Mouse (Mus musculus) heart, postnatal 0 days (tissue): ENCODE measurements at regions not wholly inside any gene's neighbourhood (a gene's known extent, or its start where the extent isn't known, plus 50 kb on each side); places are given as distances from the start of the nearest gene placed in this dataset.

Experiments
- ATAC-seq: fragments of 200-750 bp; cut with Nextera tagmentation; 2 replicates; pipeline ENCODE4 v1.8.0; 2017; ENCODE audit warnings: low read depth, moderate number of reproducible peaks, moderate library complexity; ENCODE audit not compliant: insufficient read depth
- DNase-seq: peaks from one replicate; pipeline ENCODE4 v3.0.0-alpha.2; 2016; ENCODE audit warnings: low spot score
- H3K27ac ChIP-seq: fragments of 300-500 bp; sonication (generic); 2 replicates; pipeline ENCODE4 v1.5.1; 2014; ENCODE audit warnings: low read depth, mild to moderate bottlenecking
- H3K27me3 ChIP-seq: fragments of 300-500 bp; sonication (generic); 2 replicates; pipeline ENCODE4 v1.6.1; 2014; ENCODE audit warnings: low read length, mixed read lengths; ENCODE audit not compliant: control insufficient read depth, insufficient read depth
- H3K36me3 ChIP-seq: fragments of 300-500 bp; sonication (generic); replicated peaks from 2 replicates; pipeline ENCODE4 v1.6.1; 2014; ENCODE audit warnings: low read length, mixed read lengths; ENCODE audit not compliant: control insufficient read depth, insufficient read depth
- H3K4me1 ChIP-seq: fragments of 300-500 bp; sonication (generic); 2 replicates; pipeline ENCODE4 v1.6.1; 2014; ENCODE audit warnings: antibody characterized with exemption; ENCODE audit not compliant: control insufficient read depth, insufficient read depth
- H3K4me2 ChIP-seq: fragments of 300-500 bp; sonication (generic); 2 replicates; pipeline ENCODE4 v1.6.1; 2014; ENCODE audit warnings: low read depth, mild to moderate bottlenecking, low read length, moderate library complexity
- H3K4me3 ChIP-seq: fragments of 300-500 bp; sonication (generic); 2 replicates; pipeline ENCODE4 v1.5.1; 2014; ENCODE audit warnings: low read depth, low read length
- H3K9ac ChIP-seq: fragments of 300-500 bp; sonication (generic); replicated peaks from 2 replicates; pipeline ENCODE4 v1.6.1; 2014; ENCODE audit warnings: low read depth, low read length, mixed read lengths
- H3K9me3 ChIP-seq: fragments of 300-500 bp; sonication (generic); replicated peaks from 2 replicates; pipeline ENCODE4 v1.6.1; 2016; ENCODE audit warnings: low read length; ENCODE audit not compliant: control insufficient read depth
- CTCF ChIP-seq: IDR thresholded peaks from 2 replicates; pipeline ENCODE4 v1.5.1; 2016; ENCODE audit warnings: antibody characterized with exemption, control low read depth, low read depth
- EP300 ChIP-seq: IDR thresholded peaks from 2 replicates; pipeline ENCODE4 v1.6.1; 2016; ENCODE audit warnings: antibody characterized with exemption, low read depth
- WGBS: fragments of 180-500 bp; shearing (Covaris S2); extraction: QIAGEN DNeasy Blood & Tissue Kit; methylation state at CpG from one replicate; pipeline ENCODE4 v1.1.7; 2014; 5-methylcytosine and 5-hydroxymethylcytosine counted together

GRCm38 (mm10) chr9:120699781-120700180, 128.5 kb downstream of the Rpl14 start:
- TF ChIP-seq EP300, result no peak
- TF ChIP-seq CTCF, result no peak
- DNase-seq (no peak), ATAC-seq (no peak)
- Histone ChIP-seq H3K27me3 (no peaks in the 10 kb centered on the region), H3K27ac (no peak overlapping the region), H3K9me3 (no peaks in the 10 kb centered on the region), H3K36me3 (no peaks in the 10 kb centered on the region), H3K9ac (no peak overlapping the region), H3K4me3 (no peak overlapping the region), H3K4me2 (no peak overlapping the region), H3K4me1 (no peaks in the 10 kb centered on the region)
- whole genome bisulfite sequencing, result 61% methylated on average over 5 of the region's 5 CpGs

DNA sequence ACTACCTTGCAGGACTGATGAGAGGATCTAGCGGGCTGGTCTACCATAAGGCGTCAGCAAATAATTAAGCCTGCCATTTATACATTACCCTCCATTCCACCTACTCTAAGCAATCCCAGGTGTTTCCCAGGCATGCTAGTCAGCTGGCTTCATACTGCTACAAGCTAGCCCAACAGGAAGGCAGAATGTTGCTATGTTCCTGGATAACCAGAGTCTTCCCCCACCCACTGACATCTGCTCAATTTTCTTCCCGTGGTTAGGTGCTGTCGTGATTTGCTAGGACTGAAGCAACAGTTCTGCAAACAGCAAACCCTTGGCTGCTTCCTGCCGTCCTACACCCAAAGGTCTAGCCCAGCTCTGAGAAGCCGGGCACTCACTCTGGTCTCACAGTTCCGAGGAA, 131.6 kb downstream of the Rpl14 start:
- Histone ChIP-seq H3K27me3 (no peaks in the 10 kb centered on the region), H3K9me3 (no peaks in the 10 kb centered on the region), H3K27ac (0 out of 2 replicates have a peak overlapping the region, but pooled peaks have one; percentile 8), H3K4me1 (no peaks in the 10 kb centered on the region), H3K4me3 (no peak overlapping the region), H3K4me2 (no peak overlapping the region), H3K36me3 (no peaks in the 10 kb centered on the region), H3K9ac (no peak overlapping the region)
- 59% methylated on average over 7 of the region's 7 CpGs for WGBS
- DNase-seq (no peak), ATAC-seq (no peak)
- TF ChIP-seq CTCF (no peak), EP300 (no peak)

- no peaks in the 10 kb centered on the region for H3K27me3 ChIP-seq
- H3K4me2 ChIP-seq, result no peak overlapping the region
- H3K4me3 ChIP-seq, result no peak overlapping the region
- H3K4me1 ChIP-seq, result peaks cover 4% of the 10 kb centered on the region; the same call in 1 of the 2 replicates
- H3K9me3 ChIP-seq, result no peaks in the 10 kb centered on the region
- DNase-seq (no peak), ATAC-seq (no peak)
- TF ChIP-seq CTCF (no peak), EP300 (no peak)
- WGBS, result 57% methylated on average over 10 of the region's 10 CpGs
- H3K36me3 ChIP-seq, result no peaks in the 10 kb centered on the region
- 0 out of 2 replicates have a peak overlapping the region, but pooled peaks have one; percentile 8 for H3K27ac ChIP-seq
- no peak overlapping the region for H3K9ac ChIP-seq
Observed at GRCm38 (mm10) chr9:120703291-120703930, 132.2 kb downstream of the Rpl14 start.

DNA sequence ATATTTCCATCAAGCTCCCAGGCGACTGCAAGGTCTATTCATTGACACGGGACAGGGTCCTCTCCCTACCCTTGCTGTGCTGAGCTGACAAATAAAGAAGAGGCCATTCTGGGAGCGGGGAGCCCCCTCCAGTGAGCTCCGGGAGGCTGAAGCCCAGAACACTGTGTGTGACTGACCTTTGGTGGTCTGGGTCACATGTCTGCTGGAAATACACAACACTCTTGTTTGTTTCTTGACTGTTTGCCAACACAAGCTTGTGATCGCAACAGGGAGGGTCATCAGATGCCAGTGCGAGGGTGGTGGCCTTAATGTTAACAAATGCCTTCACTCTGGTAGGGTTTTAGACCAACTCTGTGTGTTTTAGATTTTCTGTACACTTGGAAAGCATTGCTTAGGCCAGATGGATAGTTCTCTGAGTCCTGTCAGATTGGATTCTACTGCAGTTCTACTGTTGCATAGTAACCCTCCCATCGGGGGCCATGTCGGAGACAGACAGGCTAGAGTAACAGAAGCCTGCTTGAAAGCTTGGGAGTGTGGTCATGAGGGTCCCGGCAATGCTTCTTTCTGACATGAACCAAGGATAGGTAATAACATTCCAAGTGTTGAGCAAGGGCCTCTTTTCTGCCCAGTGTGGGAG, 135.4 kb downstream of the Rpl14 start:
- H3K9ac ChIP-seq, result no peak overlapping the region
- peaks cover 10% of the 10 kb centered on the region; the same call in 1 of the 2 replicates for H3K4me1 ChIP-seq
- ATAC-seq, result no peak
- H3K4me3 ChIP-seq, result no peak overlapping the region
- no peaks in the 10 kb centered on the region for H3K36me3 ChIP-seq
- H3K4me2 ChIP-seq, result no peak overlapping the region
- 69% methylated on average over 9 of the region's 9 CpGs for WGBS
- TF ChIP-seq CTCF, result no peak
- no peak for TF ChIP-seq EP300
- no peak overlapping the region for H3K27ac ChIP-seq
- DNase-seq, result no peak
- H3K9me3 ChIP-seq, result peaks cover 3% of the 10 kb centered on the region; the same call in 1 of the 2 replicates
- no peaks in the 10 kb centered on the region for H3K27me3 ChIP-seq

DNA sequence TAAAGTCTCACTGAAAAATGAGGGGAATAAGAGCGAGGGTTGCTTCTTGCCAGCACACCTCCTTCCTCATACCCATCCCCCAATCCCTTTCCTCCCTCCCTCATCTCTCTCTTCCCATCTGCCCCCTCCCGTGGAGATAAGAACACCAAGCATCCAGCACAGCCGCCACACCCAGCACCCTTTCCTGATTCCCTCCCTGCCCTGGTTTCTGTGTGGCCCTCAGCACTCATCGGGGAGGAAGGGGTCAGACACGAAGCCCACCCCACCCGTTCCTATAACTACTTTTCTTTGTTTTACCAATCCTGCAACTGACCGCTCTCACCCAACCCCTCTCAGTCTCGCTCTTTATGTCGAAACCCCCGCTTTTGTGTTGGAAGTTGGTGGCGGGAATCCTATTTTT, 137.3 kb downstream of the Rpl14 start:
- peak overlapping the region; percentile 48 for H3K4me2 ChIP-seq
- H3K27ac ChIP-seq, result peak overlapping the region; percentile 38; the same call in 1 of the 2 replicates
- H3K4me1 ChIP-seq, result peaks cover 10% of the 10 kb centered on the region; the same call in 1 of the 2 replicates
- DNase-seq (no peak), ATAC-seq (no peak; the same call in 1 of the 2 replicates)
- H3K27me3 ChIP-seq, result no peaks in the 10 kb centered on the region
- no peak for TF ChIP-seq CTCF
- no peak for TF ChIP-seq EP300
- no peaks in the 10 kb centered on the region for H3K36me3 ChIP-seq
- peak overlapping the region; percentile 14; the same call in 1 of the 2 replicates for H3K9ac ChIP-seq
- WGBS, result 12% methylated on average over 11 of the region's 11 CpGs
- H3K9me3 ChIP-seq, result peaks cover 3% of the 10 kb centered on the region; the same call in 1 of the 2 replicates
- no peak overlapping the region for H3K4me3 ChIP-seq
